Mouse (Mus musculus) retina, adult 2 months (tissue): ENCODE results near the gene Slc46a3.
"Not testable (repeated sequence)": the region's sequence is repeated elsewhere in the genome, so short reads cannot be mapped to it uniquely, and the experiment has no call there.

Experiments
- DNase-seq: peaks from one replicate; pipeline ENCODE4 v3.0.0-alpha.2; 2012; ENCODE audit warnings: low read depth, low spot score

The Slc46a3 gene

DNA sequence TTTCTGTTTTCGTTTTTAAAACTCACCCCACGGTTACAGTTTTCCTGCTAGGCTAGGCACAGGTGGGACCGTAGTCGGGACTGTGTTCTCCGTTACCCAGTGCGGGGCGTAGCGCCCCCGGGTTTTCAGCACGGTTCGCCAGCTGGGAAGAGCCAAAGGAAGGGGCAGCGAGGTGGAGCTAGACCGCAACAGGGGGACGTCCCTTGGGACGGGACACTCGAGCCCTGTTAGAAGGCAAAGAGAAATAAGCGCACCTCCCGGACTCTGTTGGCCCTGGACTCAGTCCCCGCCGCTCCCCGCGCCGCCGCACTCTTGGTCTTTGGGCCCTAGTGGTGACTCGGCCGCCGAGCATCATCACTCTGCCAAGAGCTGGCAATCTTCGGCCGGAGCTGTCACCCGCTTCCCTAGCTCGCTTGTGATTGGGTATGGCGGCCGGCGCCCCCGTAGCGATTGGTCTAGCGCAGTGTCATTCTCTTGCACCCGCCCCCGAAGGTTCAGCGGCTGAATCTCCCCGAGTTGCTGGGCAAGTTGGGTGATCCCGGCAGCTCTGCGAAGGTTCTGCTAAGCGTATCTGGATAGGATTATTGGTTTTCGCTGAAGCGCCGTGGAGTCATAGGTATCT lies at the start of gene Slc46a3:
Gene Slc46a3, minus strand, starts transcription at position 361 of the 622 bp plus-strand sequence.
- peak; percentile 89 for DNase-seq

DNA sequence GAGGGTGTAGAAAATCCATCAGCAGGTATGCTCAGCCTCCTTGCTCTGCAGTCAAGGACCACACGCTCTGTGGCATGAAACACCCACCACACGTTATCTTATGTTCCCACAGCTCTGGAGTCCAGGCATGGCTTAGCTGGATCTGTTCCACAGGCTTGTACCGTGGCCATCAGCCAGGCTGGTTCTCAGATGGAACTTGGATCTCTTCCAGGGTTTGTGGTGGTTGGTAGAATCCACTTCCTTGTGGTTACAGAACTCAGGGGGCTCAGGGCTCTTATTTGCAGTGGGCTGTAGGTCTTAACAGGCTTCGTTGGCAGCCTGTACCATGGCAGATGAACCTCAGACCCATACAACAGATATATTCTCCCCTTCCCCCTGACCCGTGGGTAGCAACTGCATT lies 44.6 kb upstream of the Slc46a3 start:
- no peak for DNase-seq

DNA sequence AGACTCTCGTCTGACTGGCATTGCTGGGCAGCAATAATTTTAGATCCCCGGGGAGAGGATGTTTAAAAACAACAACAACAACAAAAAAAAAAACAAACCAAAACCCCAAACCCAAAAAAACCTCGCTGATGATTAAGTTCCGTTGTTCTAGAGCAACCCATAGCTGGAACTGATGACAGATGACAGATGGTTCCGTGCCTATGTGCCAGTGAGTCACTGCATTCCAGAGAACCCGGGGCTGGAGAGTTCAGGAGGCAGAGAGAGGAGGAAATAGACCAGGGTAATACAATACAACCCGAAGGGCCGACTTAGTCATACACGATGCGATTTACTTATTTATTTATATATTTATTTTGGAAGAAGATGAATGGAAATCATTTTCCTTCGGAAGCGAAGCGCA lies 40.5 kb upstream of the Slc46a3 start:
- DNase-seq = no peak

DNA sequence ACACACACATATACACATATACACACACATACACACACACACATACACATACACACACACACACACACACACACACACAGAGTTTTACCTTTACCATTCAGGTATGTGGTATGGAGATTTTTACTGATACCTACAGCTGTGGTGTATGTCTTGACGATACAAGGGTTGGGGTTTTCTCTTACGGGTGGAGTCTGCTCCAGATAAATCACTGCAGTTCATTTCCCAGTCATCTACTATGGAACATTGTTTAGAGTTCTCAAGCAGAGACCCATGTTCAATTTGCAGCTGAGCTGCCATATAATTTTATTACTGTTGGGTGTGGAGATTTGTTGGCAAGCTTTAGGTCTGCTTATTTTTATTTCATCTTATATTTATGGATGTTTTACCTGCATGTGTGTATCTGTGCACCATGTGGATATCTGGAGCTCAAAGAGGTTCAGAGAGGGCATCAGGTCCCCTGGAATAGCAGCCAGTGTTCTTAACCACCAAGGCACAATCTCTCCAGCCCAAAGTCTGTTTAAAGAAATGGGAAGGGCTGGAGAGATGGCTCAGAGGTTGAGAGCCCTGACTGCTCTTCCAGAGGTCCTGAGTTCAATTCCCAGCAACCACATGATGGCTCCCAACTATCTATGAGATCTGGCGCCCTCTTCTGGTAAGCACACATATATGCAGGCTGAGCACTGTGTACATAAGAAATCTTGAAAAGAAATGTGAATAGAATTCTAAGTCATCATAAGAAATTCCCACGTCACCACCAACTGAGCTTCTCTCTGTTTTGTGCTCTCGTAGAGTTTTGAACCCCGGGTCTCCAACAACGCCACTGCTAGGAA lies 34.3 kb upstream of the Slc46a3 start:
- DNase-seq = no peak

DNA sequence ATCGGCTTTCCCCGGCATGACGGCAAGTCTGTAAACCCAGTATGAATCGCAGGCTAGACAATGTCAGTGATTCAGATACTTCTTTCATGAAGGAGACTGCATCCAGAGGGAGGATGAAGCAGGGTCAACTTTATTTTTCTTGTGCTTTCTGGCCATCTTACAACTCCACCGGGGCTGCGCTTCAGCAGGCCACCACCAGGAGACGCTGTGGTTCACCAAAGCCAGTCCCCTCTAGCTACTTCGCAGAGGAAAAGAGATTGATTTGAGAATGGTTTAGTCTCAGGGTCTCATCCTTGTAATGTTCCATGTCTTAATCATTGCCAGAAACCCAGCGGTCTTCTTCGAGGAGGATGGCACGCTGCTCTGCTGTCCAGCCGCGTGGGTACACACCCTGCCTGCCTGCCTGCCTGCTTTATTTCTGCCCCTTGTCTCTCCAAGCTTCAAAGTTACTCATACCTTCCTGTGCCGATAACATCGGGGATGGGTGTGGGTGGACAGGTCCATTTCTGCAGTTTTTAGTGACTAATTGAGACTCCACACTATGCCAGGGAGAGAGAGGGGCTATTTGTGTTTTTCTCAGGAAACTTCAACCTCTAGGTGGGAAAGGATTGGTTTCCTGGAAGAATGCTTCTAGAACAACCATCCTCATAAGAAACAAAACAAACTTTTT lies 31.5 kb upstream of the Slc46a3 start:
- no peak for DNase-seq

DNA sequence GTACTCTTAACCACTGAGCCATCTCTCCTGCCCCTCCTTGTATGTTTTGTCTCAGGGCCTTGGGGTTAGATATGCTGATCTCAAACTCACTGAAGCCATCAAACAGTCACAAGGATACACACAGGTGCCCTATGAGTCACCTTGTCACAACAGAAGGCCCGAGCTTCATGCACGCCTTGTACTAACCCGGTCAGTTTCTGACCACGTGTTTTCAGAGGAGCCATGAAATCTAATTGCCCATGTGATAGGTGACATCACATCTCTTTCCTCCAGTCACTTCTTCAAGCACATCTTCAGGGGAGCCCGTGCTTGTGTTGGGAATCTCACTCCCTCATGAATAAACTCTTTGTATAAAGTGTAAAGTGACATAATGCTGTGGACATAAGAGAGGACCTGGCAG lies 30.0 kb upstream of the Slc46a3 start:
- DNase-seq = no peak

DNA sequence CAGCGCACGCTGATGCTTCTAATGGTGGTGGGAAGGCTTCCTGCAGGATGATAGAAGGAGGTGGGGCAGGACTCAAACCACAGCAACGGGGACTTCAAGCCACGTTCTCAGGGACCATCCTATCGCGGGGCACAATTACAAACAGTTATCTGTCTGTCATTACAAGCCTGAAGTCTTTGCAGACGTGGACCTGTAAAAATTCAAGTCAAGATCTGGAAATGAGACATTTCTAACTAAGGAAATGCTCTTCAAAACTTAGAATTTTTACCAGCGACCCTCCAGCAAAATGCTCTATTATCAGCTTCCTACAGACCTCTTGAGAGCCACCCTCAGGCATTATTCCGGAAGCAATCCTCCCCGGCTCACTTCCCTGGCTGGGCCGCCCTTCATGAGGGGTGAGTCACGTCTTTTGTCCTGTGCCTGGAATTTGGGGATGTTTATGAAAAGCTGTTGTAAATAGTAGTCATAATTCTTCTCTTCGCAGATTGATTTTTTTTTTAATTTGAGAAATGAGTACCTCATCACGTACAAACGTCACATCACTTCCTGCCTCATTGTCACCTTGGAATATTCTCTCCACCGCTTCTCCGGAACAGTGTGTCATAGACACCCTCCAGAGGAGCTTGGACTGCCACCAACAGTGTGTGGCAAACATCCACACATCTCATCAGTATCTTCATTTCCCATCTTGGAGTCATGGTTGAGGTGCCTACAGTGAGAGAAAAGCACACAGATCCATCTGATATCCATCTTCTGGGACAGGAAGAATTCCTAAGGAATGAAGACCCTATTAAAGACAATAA lies 23.6 kb upstream of the Slc46a3 start:
- no peak for DNase-seq

DNA sequence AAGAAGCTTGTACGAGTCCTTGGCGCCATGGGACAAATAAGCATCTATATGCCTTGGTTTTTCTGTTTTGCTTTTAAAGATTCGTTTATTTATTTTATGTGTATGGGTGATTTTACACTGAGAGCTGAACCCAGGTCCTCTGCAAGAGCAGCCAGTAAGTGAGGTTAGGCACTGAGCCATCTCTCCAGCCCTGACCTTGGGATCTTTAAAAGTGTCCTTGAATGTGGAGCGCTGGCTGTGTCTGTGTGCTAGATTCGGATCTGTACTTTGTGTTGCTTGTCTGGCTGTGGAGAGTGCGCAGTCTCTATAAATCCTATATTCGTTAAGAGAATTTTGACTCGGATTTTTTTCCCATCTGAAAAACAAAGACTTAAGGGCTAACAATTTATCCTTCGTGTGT lies 21.6 kb upstream of the Slc46a3 start:
- DNase-seq = no peak

DNA sequence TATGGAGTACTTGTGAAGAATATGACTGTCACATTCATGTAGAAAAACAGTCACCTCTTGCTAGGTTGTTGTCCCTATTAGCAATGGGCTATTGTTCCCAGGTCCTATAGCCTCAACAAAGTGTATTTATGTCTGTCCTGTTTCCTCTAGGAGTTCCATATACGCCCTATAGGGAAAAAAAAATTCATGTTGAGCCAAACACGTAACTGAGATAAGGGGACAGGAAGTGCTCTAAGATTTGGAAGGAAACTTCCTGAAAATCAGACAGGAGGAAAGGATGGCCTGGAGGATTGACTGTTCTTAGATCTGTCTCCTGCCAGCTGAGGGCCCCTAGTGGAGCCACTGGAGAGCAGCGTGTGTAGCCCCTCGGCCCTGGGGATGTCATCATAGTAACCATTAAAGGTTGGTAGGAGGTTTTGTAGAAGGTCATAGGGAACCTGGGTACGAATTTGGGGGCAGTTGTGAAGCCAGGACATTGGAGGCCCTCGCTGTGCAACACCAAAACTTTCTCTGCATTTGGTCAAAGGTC lies 20.5 kb upstream of the Slc46a3 start:
- DNase-seq = no peak

DNA sequence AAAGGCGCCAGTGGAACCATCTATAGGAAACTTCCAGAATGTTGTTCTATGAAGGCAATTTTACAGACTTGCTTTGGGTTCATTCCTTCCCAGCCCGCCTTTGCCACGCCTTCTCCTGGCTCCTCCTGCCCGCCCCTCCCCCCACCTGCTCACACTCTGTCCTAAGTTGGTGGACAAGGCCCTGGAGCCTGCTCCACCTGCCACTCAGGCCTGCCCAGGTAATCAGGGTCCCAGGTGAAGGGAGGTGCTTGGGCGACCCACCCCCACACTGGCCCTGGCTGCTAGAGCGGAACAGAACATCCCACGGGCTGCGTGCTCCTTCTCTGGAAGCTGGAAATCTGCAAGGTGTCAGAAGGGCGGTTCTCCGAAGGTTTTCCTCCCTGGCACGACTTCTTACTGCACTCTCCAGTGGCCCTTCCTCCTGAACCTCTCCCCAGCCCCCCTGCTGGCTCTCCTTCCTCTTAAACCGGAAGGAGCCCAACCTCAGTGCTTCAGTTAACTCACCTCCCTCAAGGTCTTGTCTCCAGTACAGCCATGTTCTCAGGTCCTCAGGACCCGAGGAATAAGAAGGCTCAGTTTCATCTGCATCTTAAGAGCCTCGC lies 18.7 kb upstream of the Slc46a3 start:
- DNase-seq = no peak

DNA sequence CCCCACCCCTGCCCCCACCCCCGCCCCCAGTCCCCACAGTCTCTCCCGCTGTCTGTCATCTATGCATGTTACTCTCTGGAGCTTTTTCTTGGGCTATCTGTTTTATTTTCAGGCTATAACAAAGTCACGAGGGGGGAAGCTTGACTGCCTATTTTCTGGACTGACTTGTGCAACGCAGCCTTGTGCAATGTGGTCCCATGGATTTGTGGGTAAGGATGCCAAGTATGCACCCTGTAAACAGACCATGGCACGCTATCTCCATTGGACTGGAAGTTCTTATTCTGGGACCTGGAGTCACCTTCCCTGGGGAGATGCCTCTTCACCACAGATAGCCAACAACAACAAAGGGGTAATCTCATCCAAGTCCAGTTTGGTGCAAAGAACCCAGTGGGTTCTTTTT lies 17.1 kb upstream of the Slc46a3 start:
- no peak for DNase-seq

DNA sequence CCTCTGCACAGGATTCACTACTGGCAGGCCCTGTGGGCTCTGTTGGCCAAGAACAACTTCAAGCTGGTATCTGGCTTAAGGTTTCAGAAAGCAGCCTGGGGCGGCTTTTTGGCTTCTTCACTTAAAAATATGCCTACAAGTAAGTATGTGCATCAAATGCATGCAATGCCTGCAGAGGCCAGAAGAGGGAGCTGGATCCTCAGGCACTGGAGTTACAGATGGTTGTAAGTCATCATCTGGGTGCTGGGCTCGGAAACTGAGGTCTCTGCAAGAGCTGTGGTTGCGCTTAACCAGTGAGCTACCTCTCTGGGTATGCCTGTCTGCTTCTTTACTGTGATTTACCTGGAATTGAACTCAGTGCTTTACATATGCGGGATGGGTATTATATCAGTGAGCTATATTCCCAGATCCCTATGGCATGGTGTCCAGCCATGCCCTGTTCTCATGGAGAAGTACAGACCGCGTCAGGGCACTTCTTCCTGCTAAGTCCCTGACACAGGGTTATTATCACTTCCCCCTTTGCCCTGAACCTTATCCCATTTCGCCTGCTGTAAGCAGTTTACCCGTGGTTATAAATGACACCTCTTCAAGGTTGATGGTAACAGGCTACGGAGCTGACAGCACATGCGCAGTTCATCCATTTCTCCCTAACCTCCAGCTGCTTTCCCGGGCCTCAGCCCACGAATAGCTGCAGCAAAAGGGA lies 16.3 kb upstream of the Slc46a3 start:
- DNase-seq = no peak

DNA sequence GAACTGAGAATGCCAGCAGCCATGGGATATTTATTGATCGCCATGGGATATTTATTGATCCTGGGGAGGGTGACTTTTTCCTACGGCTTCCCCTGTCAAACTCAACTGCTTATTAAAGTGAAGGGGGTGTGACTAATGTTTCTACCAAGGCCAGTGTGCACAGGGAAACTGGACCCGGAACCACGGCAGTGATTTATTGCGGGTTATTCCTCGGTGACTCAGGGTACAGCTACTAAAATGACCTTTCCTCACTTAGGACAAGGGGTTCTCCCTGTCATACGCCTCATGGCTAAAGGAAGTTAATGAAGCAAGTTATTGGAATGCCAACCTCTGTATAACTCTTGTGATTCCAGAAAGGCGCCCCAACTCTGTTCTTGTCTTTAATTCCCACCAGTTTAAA lies 13.2 kb upstream of the Slc46a3 start:
- no peak for DNase-seq

DNA sequence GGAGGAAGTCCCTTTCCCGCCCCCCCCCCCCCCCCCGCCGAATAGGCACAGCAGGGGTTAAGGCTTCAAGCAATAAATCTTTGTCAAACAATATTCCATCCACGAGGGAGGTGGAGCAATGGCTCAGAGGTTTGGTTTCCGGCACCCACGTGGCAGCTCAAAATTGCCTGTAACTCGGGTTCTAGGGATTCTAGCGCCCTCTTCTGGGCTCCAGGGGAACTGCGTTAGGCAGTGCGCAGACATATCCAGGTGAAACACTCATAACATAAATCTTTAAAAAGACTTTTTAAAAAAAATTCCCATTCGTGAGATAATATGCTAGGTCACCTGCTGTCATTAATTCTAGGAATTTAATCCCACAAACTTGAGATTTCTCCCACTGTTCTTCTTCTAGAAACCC lies 12.5 kb upstream of the Slc46a3 start:
- DNase-seq = no peak

DNA sequence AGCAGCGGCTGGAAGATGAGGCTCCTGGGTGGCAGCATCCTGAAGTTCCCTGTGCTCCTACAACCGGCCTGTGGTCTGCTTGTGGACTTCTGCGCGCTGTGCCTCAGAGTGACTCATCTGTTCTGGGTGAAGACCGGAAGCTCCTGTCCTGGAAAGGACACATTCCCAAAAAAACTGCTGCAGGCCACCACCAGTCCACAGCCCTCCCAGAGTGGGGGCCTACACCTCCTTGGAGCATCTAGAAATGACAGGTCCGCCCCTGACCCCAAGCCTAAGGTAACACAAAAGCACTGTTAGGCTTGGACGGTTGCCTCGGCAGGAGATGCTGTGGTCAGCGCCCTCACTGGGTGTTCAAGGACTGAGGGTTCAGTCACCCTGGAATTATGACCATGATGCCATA lies 8.6 kb upstream of the Slc46a3 start:
- DNase-seq = no peak

DNA sequence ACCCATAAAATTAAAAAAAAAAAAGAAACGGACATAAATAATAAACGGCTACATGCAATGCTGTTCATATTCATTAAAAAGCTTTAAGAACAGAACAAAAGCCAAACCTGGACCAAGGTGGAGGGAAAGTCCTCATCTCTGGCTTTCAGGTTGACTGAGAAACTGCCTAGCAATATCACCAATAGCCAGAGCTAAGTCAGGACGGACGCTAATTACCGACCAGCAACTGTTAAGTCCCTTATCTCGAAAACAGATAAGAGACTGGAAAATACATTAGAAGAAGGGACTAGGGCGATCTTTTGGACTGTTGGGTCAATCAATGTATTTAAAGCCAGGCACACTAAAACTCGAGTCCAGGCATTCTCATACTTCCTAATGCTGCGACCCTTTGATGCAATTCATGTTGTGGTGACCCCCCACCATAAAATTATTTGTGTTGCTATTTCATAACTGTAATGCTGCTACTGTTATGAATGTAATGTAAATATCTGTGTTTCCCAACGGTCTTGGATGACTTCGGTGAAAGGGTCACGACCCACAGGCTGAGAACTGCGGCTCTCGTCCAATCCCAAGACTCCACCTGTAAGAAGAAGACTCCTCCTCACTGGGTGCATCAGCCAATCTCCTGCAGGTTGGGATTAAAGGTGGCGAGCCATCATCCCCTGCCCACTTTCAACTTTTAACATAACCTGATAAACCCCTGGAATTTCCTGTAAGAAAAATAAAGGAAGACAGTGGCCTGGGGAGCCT lies 7.6 kb upstream of the Slc46a3 start:
- no peak for DNase-seq

DNA sequence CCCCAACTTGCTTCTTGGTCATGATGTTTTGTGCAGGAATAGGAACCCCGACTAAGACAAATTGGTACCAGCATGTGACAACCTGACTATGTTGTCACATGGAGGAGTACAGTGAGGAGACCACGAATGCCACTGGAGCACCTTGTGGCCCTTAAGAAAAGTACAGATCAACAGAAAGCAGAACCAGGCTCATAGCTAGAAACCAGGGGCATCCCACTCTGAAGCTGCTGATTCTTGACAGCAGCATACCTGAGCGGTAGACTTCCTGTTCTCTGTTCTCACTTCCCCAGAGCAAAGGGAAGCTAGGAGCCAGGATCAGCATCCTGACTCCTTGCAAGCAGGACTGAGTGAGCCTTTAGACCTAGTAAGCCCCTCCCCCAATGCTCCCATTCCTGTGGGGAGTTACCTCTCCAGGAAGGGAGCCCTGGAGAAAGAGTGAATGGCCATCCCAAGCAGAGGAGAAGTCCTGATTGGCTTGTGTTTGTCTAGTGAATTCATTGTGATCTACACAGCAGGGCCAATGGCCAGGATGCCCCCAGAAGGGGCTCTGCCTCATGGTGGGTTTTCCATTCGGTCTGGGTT lies 4.4 kb upstream of the Slc46a3 start:
- DNase-seq = no peak

DNA sequence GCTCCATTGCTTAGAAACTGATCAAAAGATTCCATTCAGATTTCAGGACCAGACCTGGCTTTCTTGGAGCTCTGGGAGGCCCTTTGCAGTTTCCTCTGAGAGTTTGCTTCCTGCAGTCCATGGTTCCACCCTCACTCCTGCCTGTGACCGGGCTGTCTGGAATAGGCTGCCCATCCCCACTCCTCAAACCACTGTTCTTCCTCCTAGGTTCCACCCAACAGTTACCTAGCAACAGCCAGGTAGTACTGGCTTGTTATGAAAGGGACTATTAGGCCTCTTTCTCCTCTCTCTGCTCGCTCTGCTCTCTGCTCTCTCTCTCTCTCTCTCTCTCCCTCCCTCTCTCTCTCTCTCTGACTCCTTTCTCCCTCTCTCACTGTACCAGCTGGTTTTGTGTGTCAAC lies 3.6 kb upstream of the Slc46a3 start:
- no peak for DNase-seq

DNA sequence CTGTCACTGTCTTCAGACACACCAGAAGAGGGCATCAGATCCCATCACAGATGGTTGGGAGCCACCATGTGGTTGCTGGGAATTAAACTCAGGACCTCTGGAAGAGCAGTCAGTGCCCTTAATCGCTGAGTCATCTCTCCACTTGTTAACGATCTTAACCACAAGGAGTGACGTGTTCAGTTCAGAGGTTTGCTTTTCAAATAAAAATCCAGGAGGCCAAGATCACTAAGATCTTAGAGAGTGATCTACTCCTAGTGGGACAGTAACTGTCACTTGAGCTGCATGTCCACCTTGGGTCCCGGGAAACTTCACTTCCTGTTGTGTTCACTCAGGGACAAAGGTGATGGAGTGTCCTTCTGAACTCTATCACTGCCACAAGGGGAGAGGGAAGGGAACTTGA lies 1.9 kb upstream of the Slc46a3 start:
- not testable (repeated sequence) for DNase-seq
